In the genomic region with DNA sequence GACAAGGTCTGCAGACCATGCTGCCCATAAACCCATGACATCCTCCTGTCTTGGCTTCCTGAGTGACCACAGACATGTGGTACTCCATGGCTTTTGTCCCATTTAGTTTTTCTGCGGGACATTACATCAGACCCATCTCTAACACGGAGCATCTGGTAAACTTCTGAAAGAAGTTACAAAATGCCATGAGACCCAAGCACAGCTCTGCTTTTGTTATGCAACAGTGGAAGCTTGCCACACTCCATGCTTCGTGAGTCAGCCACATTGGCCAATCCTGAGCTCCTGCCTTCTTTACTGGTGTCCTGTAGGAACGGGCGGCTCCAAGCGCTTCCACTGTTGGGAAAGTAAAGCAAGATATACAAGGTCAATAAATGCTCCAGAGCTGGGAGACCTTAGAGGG, we compare ENCODE assay signal across 10 mouse cellular contexts. TPM values are rescaled to one million over a fixed set of nuclear protein-coding genes. Genes with fewer than 3 reads are reported as not detected.
DNase-seq lines count a peak whose midpoint lies in the region; ATAC-seq and TF ChIP-seq lines count a peak whose summit lies in the region.
"Had no signal": no experiment of that assay in that cellular context is flagged by ENCODE, and none has a peak within 500 bp of the region (broad histone marks: within the 10 kb centered on the region; RNA-seq: fewer than 3 reads in every experiment).

No protein-coding gene starts in this region.

- 39% methylated on average over 6 of the region's 6 CpGs for WGBS in bone marrow, adult 2 months
- WGBS in liver, embryonic 14.5 days (ENCODE audit: insufficient replicate concordance) = 75% methylated on average over 6 of the region's 6 CpGs

- H3K4me2 ChIP-seq in liver, embryonic 14.5 days (ENCODE audit: low read depth) = no peak overlapping the region
- H3K4me2 ChIP-seq: heart, embryonic 13.5 days had no signal

- no peaks in the 10 kb centered on the region for H3K36me3 ChIP-seq in liver, embryonic 14.5 days (replicated peaks; ENCODE audit: control insufficient read depth, insufficient read depth, low read depth)
- H3K36me3 ChIP-seq: heart, embryonic 13.5 days had no signal

- H3K9me3 ChIP-seq in liver, embryonic 14.5 days (ENCODE audit: control insufficient read depth, low read length) = no peaks in the 10 kb centered on the region
- H3K9me3 ChIP-seq: heart, embryonic 13.5 days had no signal

- no peak overlapping the region for H3K9ac ChIP-seq in liver, embryonic 14.5 days (replicated peaks)
- H3K9ac ChIP-seq: heart, embryonic 13.5 days had no signal

- no peak for TF ChIP-seq POLR2A in bone marrow, adult 2 months (IDR thresholded peaks at IDR 0.05; ENCODE audit: borderline replicate concordance, control insufficient read depth, low read depth, low read length)

- intact Hi-C loops in left cerebral cortex, postnatal 4 days (cut with DNase I) = no loop called here

- peak overlapping the region; percentile 74 for H3K27ac ChIP-seq in bone marrow, adult 2 months (ENCODE audit: control insufficient read depth, insufficient read depth, low read depth, low read length, poor library complexity)
- H3K27ac ChIP-seq in liver, embryonic 14.5 days = no peak overlapping the region
- H3K27ac ChIP-seq: heart, embryonic 13.5 days; left cerebral cortex, adult 2 months had no signal

- peaks cover 11% of the 10 kb centered on the region for H3K4me1 ChIP-seq in bone marrow, adult 2 months (ENCODE audit: control insufficient read depth, insufficient read depth, low read length)
- peaks cover 0 to 14% of the 10 kb centered on the region in 2 experiments; a peak in 2 of 4 replicates for H3K4me1 ChIP-seq in liver, embryonic 14.5 days (replicated peaks; ENCODE audit: control insufficient read depth in 2 of 2, insufficient read depth in 2 of 2, low read length in 1 of 2)

- H3K4me3 ChIP-seq in bone marrow, adult 2 months (replicated peaks; ENCODE audit: control insufficient read depth, low read depth, low read length) = no peak overlapping the region
- H3K4me3 ChIP-seq in liver, embryonic 14.5 days (ENCODE audit: insufficient read depth in 1 of 2, low read depth in 2 of 2, low read length in 2 of 2) = no peak overlapping the region
- H3K4me3 ChIP-seq: heart, embryonic 13.5 days; left cerebral cortex, adult 2 months had no signal

- TF ChIP-seq CTCF in bone marrow, adult 2 months (IDR thresholded peaks at IDR 0.05; ENCODE audit: control insufficient read depth, insufficient read depth, low read length) = no peak
- no peak for TF ChIP-seq CTCF in liver, embryonic 14.5 days (IDR thresholded peaks at IDR 0.05; ENCODE audit: low read depth)

- no peaks in the 10 kb centered on the region for H3K27me3 ChIP-seq in liver, embryonic 14.5 days (ENCODE audit: control insufficient read depth, insufficient read depth, low read length)
- H3K27me3 ChIP-seq: heart, embryonic 13.5 days had no signal

- peak; percentile 23 for DNase-seq in right cerebral cortex, postnatal 25 days
- DNase-seq in right cerebral cortex, postnatal 4 days = no peak
- DNase-seq in liver, embryonic 14.5 days (ENCODE audit: low read depth in 3 of 3, low spot score in 3 of 3) = no peak
- peak; percentile 77 for DNase-seq in skeletal muscle tissue, adult 2 months (ENCODE audit: low read depth, low spot score)
- no peak for DNase-seq in kidney, adult 9 months
- no peak for DNase-seq in embryo, embryonic 9.5 days (ENCODE audit: extremely low spot score)
- no peak for DNase-seq in left cerebral cortex, postnatal 4 days

- 0 out of 2 replicates have a peak, but pooled peaks have one; percentile 33 for ATAC-seq in liver, embryonic 14.5 days (ENCODE audit: insufficient read depth)

- no peak for TF ChIP-seq EP300 in liver, embryonic 14.5 days (IDR thresholded peaks at IDR 0.05; ENCODE audit: low read depth)

RNA-seq across cellular contexts. Expression of a gene that starts 11.6 kb away (rescaled TPM):
- polyA plus RNA-seq in bone marrow, adult 2 months (2011; ENCODE audit: insufficient read depth, insufficient read length, low replicate concordance, missing spikeins) = 68.5 and 72.1 TPM in 2 replicates
- polyA plus RNA-seq in liver, embryonic 14.5 days (2012; rRNA removed) = 20.6 and 31.0 TPM in 2 replicates
- 67.7 and 78.4 TPM in 2 replicates for polyA plus RNA-seq in liver, embryonic 14.5 days (2014; fragmentation: Nextera tagmentation; extraction: Ambion mirVana)
- total RNA-seq in left cerebral cortex, postnatal 4 days (2021) = 10 to 100 TPM; 75.4 to 80.9 TPM

Comparison
In these comparisons a context has a peak if more than half of its experiments do, and no peak if none do; other contexts are left out.
1. DNase-seq: peak in right cerebral cortex, postnatal 25 days (single experiment) and skeletal muscle tissue, adult 2 months (single experiment); none in right cerebral cortex, postnatal 4 days (single experiment), liver, embryonic 14.5 days (0 of 3), kidney, adult 9 months (single experiment), embryo, embryonic 9.5 days (single experiment) and left cerebral cortex, postnatal 4 days (single experiment).